ENCODE assay signal across 8 mouse cellular contexts in genomic region chr13:113224105-113224504, GRCm38 (mm10). TPM values are rescaled to one million over a fixed set of nuclear protein-coding genes. Genes with fewer than 3 reads are reported as not detected.
DNase-seq lines count a peak whose midpoint lies in the region; ATAC-seq and TF ChIP-seq lines count a peak whose summit lies in the region.

No protein-coding gene starts in this region.

- H3K9me3 ChIP-seq in heart, embryonic 12.5 days (replicated peaks) = no peaks in the 10 kb centered on the region
- no peaks in the 10 kb centered on the region for H3K9me3 ChIP-seq in lung, postnatal 0 days (ENCODE audit: low read length)

- H3K27me3 ChIP-seq in heart, embryonic 12.5 days (replicated peaks) = no peaks in the 10 kb centered on the region
- H3K27me3 ChIP-seq in lung, postnatal 0 days (replicated peaks; ENCODE audit: insufficient read depth, low read length) = no peaks in the 10 kb centered on the region

- H3K4me2 ChIP-seq in heart, embryonic 12.5 days = peak overlapping the region; percentile 58
- H3K4me2 ChIP-seq in lung, postnatal 0 days (replicated peaks; ENCODE audit: low read depth, low read length) = peak overlapping the region; percentile 40

- TF ChIP-seq CTCF in brain, embryonic 14.5 days (IDR thresholded peaks at IDR 0.05; ENCODE audit: borderline replicate concordance, extremely low read depth, insufficient read depth, insufficient read length) = no peak
- TF ChIP-seq CTCF in lung, postnatal 0 days (IDR thresholded peaks at IDR 0.05) = no peak

- ATAC-seq in heart, embryonic 12.5 days (ENCODE audit: insufficient number of reproducible peaks, low FRiP score) = peak; percentile 71
- ATAC-seq in lung, postnatal 0 days = no peak

- H3K9ac ChIP-seq in heart, embryonic 12.5 days = no peak overlapping the region
- no peak overlapping the region for H3K9ac ChIP-seq in lung, postnatal 0 days (replicated peaks; ENCODE audit: low read depth)

- peak overlapping the region; percentile 32 for H3K4me3 ChIP-seq in heart, embryonic 12.5 days
- H3K4me3 ChIP-seq in lung, postnatal 0 days (ENCODE audit: low read depth, low read length) = no peak overlapping the region

- no peaks in the 10 kb centered on the region for H3K36me3 ChIP-seq in heart, embryonic 12.5 days
- no peaks in the 10 kb centered on the region for H3K36me3 ChIP-seq in lung, postnatal 0 days (ENCODE audit: insufficient read depth, low read length)

- DNase-seq in cerebellum, postnatal 25 days = peak; percentile 21 to 53
- DNase-seq in cerebellum, adult 9-11 months = no peak
- DNase-seq in brain, embryonic 14.5 days (ENCODE audit: low read depth) = peak; percentile 90
- peak; percentile 84 for DNase-seq in kidney, postnatal 14 days
- DNase-seq in lung, postnatal 0 days (ENCODE audit: low spot score) = peak; percentile 78
- peak; percentile 37 for DNase-seq in right cerebral cortex, postnatal 4 days
- no peak for DNase-seq in thymus, postnatal 36 days

- 20% methylated on average over 2 of the region's 2 CpGs for WGBS in heart, embryonic 12.5 days
- WGBS in lung, postnatal 0 days = 18% methylated on average over 2 of the region's 2 CpGs

- H3K4me1 ChIP-seq in heart, embryonic 12.5 days (replicated peaks) = peaks cover 7% of the 10 kb centered on the region
- H3K4me1 ChIP-seq in lung, postnatal 0 days (ENCODE audit: insufficient read depth, low read depth, low read length) = no peaks in the 10 kb centered on the region

- peak overlapping the region; percentile 85 for H3K27ac ChIP-seq in heart, embryonic 12.5 days (ENCODE audit: poor library complexity, severe bottlenecking)
- H3K27ac ChIP-seq in lung, postnatal 0 days (ENCODE audit: low read length) = no peak overlapping the region

- TF ChIP-seq POLR2A in brain, embryonic 14.5 days (IDR thresholded peaks at IDR 0.05; ENCODE audit: borderline replicate concordance, extremely low read depth, insufficient read depth, insufficient read length, poor library complexity, severe bottlenecking) = no peak

- no peak for TF ChIP-seq EP300 in lung, postnatal 0 days (IDR thresholded peaks at IDR 0.05)

RNA-seq across cellular contexts. Expression of gene Gzmk, which starts 1.6 kb away (rescaled TPM):
- not detected in 2 replicates for polyA plus RNA-seq in brain, embryonic 14.5 days (2012; rRNA removed)
- not detected in 2 replicates for polyA plus RNA-seq in heart, embryonic 12.5 days (2016; fragmentation: Nextera tagmentation; extraction: Ambion mirVana)
- polyA plus RNA-seq in lung, postnatal 0 days (2015; fragmentation: Nextera tagmentation; extraction: Ambion mirVana) = not detected in 2 replicates

RNA-seq across cellular contexts. Expression of gene Esm1, which starts 14.6 kb away (rescaled TPM):
- polyA plus RNA-seq in brain, embryonic 14.5 days (2012; rRNA removed) = 0.68 and 1.4 TPM in 2 replicates
- polyA plus RNA-seq in heart, embryonic 12.5 days (2016; fragmentation: Nextera tagmentation; extraction: Ambion mirVana) = 1.0 and 1.5 TPM in 2 replicates
- 4.8 and 5.3 TPM in 2 replicates for polyA plus RNA-seq in lung, postnatal 0 days (2015; fragmentation: Nextera tagmentation; extraction: Ambion mirVana)

Comparison
In these comparisons a context has a peak if more than half of its experiments do, and no peak if none do; other contexts are left out.
1. DNase-seq: peak in cerebellum, postnatal 25 days (2 of 2), brain, embryonic 14.5 days (single experiment), kidney, postnatal 14 days (single experiment), lung, postnatal 0 days (single experiment) and right cerebral cortex, postnatal 4 days (single experiment); none in cerebellum, adult 9-11 months (single experiment) and thymus, postnatal 36 days (0 of 2).